11 mouse cellular contexts compared by ENCODE assay signal in genomic region chr6:116385194-116386044, GRCm38 (mm10). TPM values are rescaled to one million over a fixed set of nuclear protein-coding genes. Genes with fewer than 3 reads are reported as not detected.
DNase-seq lines count a peak whose midpoint lies in the region; ATAC-seq and TF ChIP-seq lines count a peak whose summit lies in the region.
"Had no signal": no experiment of that assay in that cellular context is flagged by ENCODE, and none has a peak within 500 bp of the region (broad histone marks: within the 10 kb centered on the region; RNA-seq: fewer than 3 reads in every experiment).

No protein-coding gene starts in this region.

- peak; percentile 61 for DNase-seq in brain, embryonic 14.5 days (ENCODE audit: low read depth)
- no peak for DNase-seq in forebrain, embryonic 11.5 days (ENCODE audit: low spot score)
- no peak for DNase-seq in midbrain, embryonic 10.5 days (ENCODE audit: low spot score)
- no peak for DNase-seq in embryo, embryonic 10 days (ENCODE audit: low spot score)
- DNase-seq in natural killer cell, adult 2 months (ENCODE audit: low spot score in 2 of 2) = no peak
- no peak for DNase-seq in gastrocnemius, postnatal 10 days
- no peak for DNase-seq in adrenal gland, postnatal 36 days
- DNase-seq: thymus, postnatal 36 days had no signal

- TF ChIP-seq CTCF in brain, embryonic 14.5 days (IDR thresholded peaks at IDR 0.05; ENCODE audit: borderline replicate concordance, extremely low read depth, insufficient read depth, insufficient read length) = no peak
- TF ChIP-seq CTCF in intestine, postnatal 0 days (IDR thresholded peaks at IDR 0.05; ENCODE audit: low read depth) = no peak

- H3K9me3 ChIP-seq in forebrain, embryonic 11.5 days (ENCODE audit: control insufficient read depth, low read length) = no peaks in the 10 kb centered on the region
- no peaks in the 10 kb centered on the region for H3K9me3 ChIP-seq in intestine, postnatal 0 days (ENCODE audit: control insufficient read depth)
- no peaks in the 10 kb centered on the region for H3K9me3 ChIP-seq in midbrain, embryonic 10.5 days (replicated peaks)
- H3K9me3 ChIP-seq: limb, embryonic 13.5 days had no signal

- no peaks in the 10 kb centered on the region for H3K27me3 ChIP-seq in forebrain, embryonic 11.5 days (ENCODE audit: control insufficient read depth, insufficient read depth, low read length)
- no peaks in the 10 kb centered on the region for H3K27me3 ChIP-seq in intestine, postnatal 0 days (replicated peaks; ENCODE audit: control insufficient read depth, insufficient read depth, low read length)
- no peaks in the 10 kb centered on the region for H3K27me3 ChIP-seq in midbrain, embryonic 10.5 days (ENCODE audit: low read depth, poor library complexity, severe bottlenecking)
- H3K27me3 ChIP-seq: limb, embryonic 13.5 days had no signal

- H3K4me1 ChIP-seq in forebrain, embryonic 11.5 days (replicated peaks; ENCODE audit: control insufficient read depth, insufficient read depth, low read length) = peaks cover 6% of the 10 kb centered on the region
- H3K4me1 ChIP-seq in intestine, postnatal 0 days (replicated peaks; ENCODE audit: control insufficient read depth, insufficient read depth, low read length) = peaks cover 3% of the 10 kb centered on the region; the same call in 1 of the 2 replicates
- peaks cover 19% of the 10 kb centered on the region for H3K4me1 ChIP-seq in midbrain, embryonic 10.5 days

- H3K4me3 ChIP-seq in forebrain, embryonic 11.5 days (ENCODE audit: low read depth, low read length) = no peak overlapping the region
- H3K4me3 ChIP-seq in intestine, postnatal 0 days (ENCODE audit: low read depth, low read length) = no peak overlapping the region
- no peak overlapping the region for H3K4me3 ChIP-seq in midbrain, embryonic 10.5 days
- H3K4me3 ChIP-seq: erythroblast, embryonic 14.5 days; limb, embryonic 13.5 days had no signal

- no peak overlapping the region for H3K27ac ChIP-seq in forebrain, embryonic 11.5 days (ENCODE audit: low read depth, low read length)
- peak overlapping the region; percentile 74 for H3K27ac ChIP-seq in intestine, postnatal 0 days (ENCODE audit: low read depth, low read length)
- H3K27ac ChIP-seq in midbrain, embryonic 10.5 days (replicated peaks) = peak overlapping the region; percentile 68
- H3K27ac ChIP-seq: limb, embryonic 13.5 days had no signal

- WGBS in forebrain, embryonic 11.5 days = 32% methylated on average over 5 of the region's 5 CpGs
- 8% methylated on average over 5 of the region's 5 CpGs for WGBS in intestine, postnatal 0 days
- WGBS in midbrain, embryonic 10.5 days = 45% methylated on average over 5 of the region's 5 CpGs

- no peaks in the 10 kb centered on the region for H3K36me3 ChIP-seq in forebrain, embryonic 11.5 days (ENCODE audit: control insufficient read depth, insufficient read depth, low read length)
- H3K36me3 ChIP-seq in intestine, postnatal 0 days (ENCODE audit: control insufficient read depth, insufficient read depth) = no peaks in the 10 kb centered on the region
- H3K36me3 ChIP-seq in midbrain, embryonic 10.5 days = no peaks in the 10 kb centered on the region
- H3K36me3 ChIP-seq: limb, embryonic 13.5 days had no signal

- ATAC-seq in forebrain, embryonic 11.5 days (replicated peaks; ENCODE audit: low FRiP score) = 0 out of 2 replicates have a peak, but pooled peaks have one; percentile 24
- no peak for ATAC-seq in intestine, postnatal 0 days

- no peak overlapping the region; the same call in 1 of the 2 replicates for H3K9ac ChIP-seq in forebrain, embryonic 11.5 days (ENCODE audit: low read length)
- no peak overlapping the region for H3K9ac ChIP-seq in intestine, postnatal 0 days (ENCODE audit: low read depth, low read length)
- H3K9ac ChIP-seq: limb, embryonic 13.5 days had no signal

- no peak overlapping the region for H3K4me2 ChIP-seq in forebrain, embryonic 11.5 days (ENCODE audit: low read depth, low read length, severe bottlenecking)
- H3K4me2 ChIP-seq in intestine, postnatal 0 days (replicated peaks; ENCODE audit: low read depth) = peak overlapping the region; percentile 46
- H3K4me2 ChIP-seq: limb, embryonic 13.5 days had no signal

- no peak for TF ChIP-seq POLR2A in brain, embryonic 14.5 days (IDR thresholded peaks at IDR 0.05; ENCODE audit: borderline replicate concordance, extremely low read depth, insufficient read depth, insufficient read length, poor library complexity, severe bottlenecking)

RNA-seq across cellular contexts. Expression of gene March8, which starts 47.6 kb away (rescaled TPM):
- polyA plus RNA-seq in brain, embryonic 14.5 days (2012; rRNA removed) = 166 and 169 TPM in 2 replicates
- 33.4 and 35.8 TPM in 2 replicates for polyA plus RNA-seq in forebrain, embryonic 11.5 days (2014; fragmentation: Nextera tagmentation; extraction: Ambion mirVana)
- 29.4 and 31.5 TPM in 2 replicates for polyA plus RNA-seq in intestine, postnatal 0 days (2015; fragmentation: Nextera tagmentation; extraction: Ambion mirVana)
- polyA plus RNA-seq in midbrain, embryonic 10.5 days (2016; fragmentation: Nextera tagmentation; extraction: Ambion mirVana) = 27.7 and 33.7 TPM in 2 replicates
- 10 to 100 TPM; 27.4 to 31.3 TPM for total RNA-seq in gastrocnemius, postnatal 10 days (2021)
- total RNA-seq in adrenal gland, postnatal 36 days (2021) = 10 to 100 TPM; 52.1 to 71.6 TPM
